Mouse (Mus musculus) forebrain, embryonic 13.5 days (tissue): ENCODE measurements around the gene Chrna5. TPM values are rescaled to one million over a fixed set of nuclear protein-coding genes. Genes with fewer than 3 reads are reported as not detected.
A peak's percentile ranks its signal among the peaks of the same experiment; 100 is the strongest.

Source experiments
- ATAC-seq: fragments of 200-750 bp; cut with Nextera tagmentation; 2 replicates; pipeline ENCODE4 v1.8.0; 2017
- H3K27ac ChIP-seq: fragments of 300-500 bp; sonication (generic); 2 replicates; pipeline ENCODE4 v1.5.1; 2015; ENCODE audit warnings: inconsistent platforms, mild to moderate bottlenecking, moderate library complexity
- H3K27me3 ChIP-seq: fragments of 300-500 bp; sonication (generic); 2 replicates; pipeline ENCODE4 v1.6.1; 2015; ENCODE audit warnings: mild to moderate bottlenecking, inconsistent platforms
- H3K36me3 ChIP-seq: fragments of 300-500 bp; sonication (generic); 2 replicates; pipeline ENCODE4 v1.6.1; 2015; ENCODE audit warnings: mild to moderate bottlenecking, inconsistent platforms; ENCODE audit not compliant: poor library complexity, severe bottlenecking
- H3K4me1 ChIP-seq: fragments of 300-500 bp; sonication (generic); 2 replicates; pipeline ENCODE4 v1.6.1; 2015; ENCODE audit warnings: inconsistent platforms
- H3K4me2 ChIP-seq: fragments of 300-500 bp; sonication (generic); 2 replicates; pipeline ENCODE4 v1.6.1; 2015; ENCODE audit warnings: inconsistent platforms, mild to moderate bottlenecking, moderate library complexity
- H3K4me3 ChIP-seq: fragments of 300-500 bp; sonication (generic); 2 replicates; pipeline ENCODE4 v1.5.1; 2015; ENCODE audit warnings: mild to moderate bottlenecking, inconsistent platforms
- H3K9ac ChIP-seq: fragments of 300-500 bp; sonication (generic); 2 replicates; pipeline ENCODE4 v1.6.1; 2015; ENCODE audit warnings: mild to moderate bottlenecking, inconsistent platforms
- H3K9me3 ChIP-seq: fragments of 300-500 bp; sonication (generic); replicated peaks from 2 replicates; pipeline ENCODE4 v1.6.1; 2016; ENCODE audit warnings: inconsistent platforms
- WGBS: fragments of 180-500 bp; shearing (Covaris S2); methylation state at CpG from one replicate; pipeline ENCODE4 v1.1.7; 2015; 5-methylcytosine and 5-hydroxymethylcytosine counted together
- polyA plus RNA-seq: library from polyadenylated mRNA; unstranded; fragments of >200 nt; fragmentation: Nextera tagmentation; extraction: Ambion mirVana; gene quantifications from 2 replicates; pipeline ENCODE4 v1.2.1, GENCODE M21; 2015

The Chrna5 gene
- polyA plus RNA-seq, 1 experiment from 2014 or later = 0.31 TPM

GRCm38 (mm10) chr9:54981291-54982191, 861 bp downstream of the Chrna5 start:
- Histone ChIP-seq H3K27me3 (peaks cover 51% of the 10 kb centered on the region), H3K9ac (peak overlapping the region; percentile 68), H3K4me2 (peak overlapping the region; percentile 88), H3K36me3 (no peaks in the 10 kb centered on the region), H3K4me1 (peaks cover 12% of the 10 kb centered on the region), H3K9me3 (no peaks in the 10 kb centered on the region), H3K4me3 (peak overlapping the region; percentile 65), H3K27ac (no peak overlapping the region)
- under 1% methylated on average over 70 of the region's 85 CpGs for WGBS
- peak; percentile 87 for ATAC-seq

GRCm38 (mm10) chr9:54982401-54982800, 1.7 kb downstream of the Chrna5 start:
- H3K36me3 ChIP-seq = no peaks in the 10 kb centered on the region
- H3K4me3 ChIP-seq = peak overlapping the region; percentile 65; the same call in 1 of the 2 replicates
- peak overlapping the region; percentile 88 for H3K4me2 ChIP-seq
- no peak overlapping the region for H3K27ac ChIP-seq
- H3K9me3 ChIP-seq = no peaks in the 10 kb centered on the region
- peak overlapping the region; percentile 68; the same call in 1 of the 2 replicates for H3K9ac ChIP-seq
- 9% methylated on average over 7 of the region's 7 CpGs for WGBS
- peaks cover 12% of the 10 kb centered on the region for H3K4me1 ChIP-seq
- no peak for ATAC-seq
- peaks cover 51% of the 10 kb centered on the region for H3K27me3 ChIP-seq

- WGBS = 85% methylated on average over 3 of the region's 3 CpGs
Measured at GRCm38 (mm10) chr9:54990362-54990761, 9.7 kb downstream of the Chrna5 start.

GRCm38 (mm10) chr9:54994381-54994780, 13.7 kb downstream of the Chrna5 start:
- 48% methylated on average over 3 of the region's 3 CpGs for WGBS
- H3K36me3 ChIP-seq = no peaks in the 10 kb centered on the region
- no peaks in the 10 kb centered on the region for H3K4me1 ChIP-seq
- H3K4me2 ChIP-seq = no peak overlapping the region
- H3K27me3 ChIP-seq = no peaks in the 10 kb centered on the region
- no peak overlapping the region for H3K4me3 ChIP-seq
- no peaks in the 10 kb centered on the region for H3K9me3 ChIP-seq
- ATAC-seq = no peak
- H3K27ac ChIP-seq = no peak overlapping the region
- no peak overlapping the region for H3K9ac ChIP-seq

More at GRCm38 (mm10) chr9:54990362-54990761, 9.7 kb downstream of the Chrna5 start:
- H3K27ac ChIP-seq = no peak overlapping the region
- no peak for ATAC-seq
- no peak overlapping the region for H3K9ac ChIP-seq
- H3K4me3 ChIP-seq = no peak overlapping the region
- H3K9me3 ChIP-seq = no peaks in the 10 kb centered on the region
- H3K4me1 ChIP-seq = no peaks in the 10 kb centered on the region
- no peaks in the 10 kb centered on the region for H3K36me3 ChIP-seq
- no peak overlapping the region for H3K4me2 ChIP-seq
- H3K27me3 ChIP-seq = no peaks in the 10 kb centered on the region

- H3K4me2 ChIP-seq = no peak overlapping the region
- no peak overlapping the region for H3K27ac ChIP-seq
- H3K4me1 ChIP-seq = no peaks in the 10 kb centered on the region
- H3K27me3 ChIP-seq = no peaks in the 10 kb centered on the region
- H3K4me3 ChIP-seq = no peak overlapping the region
- no peaks in the 10 kb centered on the region for H3K9me3 ChIP-seq
- no peaks in the 10 kb centered on the region for H3K36me3 ChIP-seq
- ATAC-seq = no peak
- H3K9ac ChIP-seq = no peak overlapping the region
- 90% methylated on average over 3 of the region's 3 CpGs for WGBS
Measured at GRCm38 (mm10) chr9:54995645-54996044, 15.0 kb downstream of the Chrna5 start.

- ATAC-seq = no peak
- Histone ChIP-seq H3K4me1 (no peaks in the 10 kb centered on the region), H3K9ac (no peak overlapping the region), H3K4me2 (no peak overlapping the region), H3K4me3 (no peak overlapping the region), H3K27ac (no peak overlapping the region), H3K36me3 (no peaks in the 10 kb centered on the region), H3K9me3 (no peaks in the 10 kb centered on the region), H3K27me3 (no peaks in the 10 kb centered on the region)
- WGBS = 75% methylated on average over 4 of the region's 4 CpGs
Measured at GRCm38 (mm10) chr9:55003609-55004008, 22.9 kb downstream of the Chrna5 start.

GRCm38 (mm10) chr9:55009692-55010091, 29.0 kb downstream of the Chrna5 start:
- no peak for ATAC-seq
- Histone ChIP-seq H3K9me3 (no peaks in the 10 kb centered on the region), H3K27me3 (no peaks in the 10 kb centered on the region), H3K36me3 (no peaks in the 10 kb centered on the region), H3K9ac (no peak overlapping the region), H3K4me1 (no peaks in the 10 kb centered on the region), H3K4me3 (no peak overlapping the region), H3K27ac (no peak overlapping the region), H3K4me2 (no peak overlapping the region)
- WGBS = 88% methylated on average over 2 of the region's 2 CpGs

- Histone ChIP-seq H3K27ac (no peak overlapping the region), H3K9ac (no peak overlapping the region), H3K27me3 (no peaks in the 10 kb centered on the region), H3K4me3 (no peak overlapping the region), H3K4me1 (no peaks in the 10 kb centered on the region), H3K9me3 (no peaks in the 10 kb centered on the region), H3K36me3 (0 out of 2 replicates have a peak, but pooled peaks cover 3% of the 10 kb centered on the region), H3K4me2 (no peak overlapping the region)
- WGBS = 59% methylated on average over 6 of the region's 6 CpGs
- ATAC-seq = no peak
Measured at GRCm38 (mm10) chr9:55010588-55011350, 30.1 kb downstream of the Chrna5 start.

- H3K9me3 ChIP-seq = no peaks in the 10 kb centered on the region
- 88% methylated on average over 3 of the region's 3 CpGs for WGBS
- no peak overlapping the region for H3K27ac ChIP-seq
- no peaks in the 10 kb centered on the region for H3K27me3 ChIP-seq
- no peak overlapping the region for H3K9ac ChIP-seq
- no peak for ATAC-seq
- no peak overlapping the region for H3K4me3 ChIP-seq
- no peaks in the 10 kb centered on the region for H3K4me1 ChIP-seq
- H3K4me2 ChIP-seq = no peak overlapping the region
- 0 out of 2 replicates have a peak, but pooled peaks cover 3% of the 10 kb centered on the region for H3K36me3 ChIP-seq
Measured at GRCm38 (mm10) chr9:55016926-55017325, 36.2 kb downstream of the Chrna5 start.

- Histone ChIP-seq H3K9ac (no peak overlapping the region), H3K4me2 (no peak overlapping the region), H3K9me3 (no peaks in the 10 kb centered on the region), H3K4me1 (peaks cover 17% of the 10 kb centered on the region), H3K36me3 (no peaks in the 10 kb centered on the region), H3K4me3 (no peak overlapping the region), H3K27ac (no peak overlapping the region), H3K27me3 (peaks cover 42% of the 10 kb centered on the region)
- WGBS = 87% methylated on average over 5 of the region's 5 CpGs
- ATAC-seq = no peak
Measured at GRCm38 (mm10) chr9:55023326-55023725, 42.6 kb downstream of the Chrna5 start.

- Histone ChIP-seq H3K27ac (no peak overlapping the region), H3K36me3 (no peaks in the 10 kb centered on the region), H3K9me3 (no peaks in the 10 kb centered on the region), H3K4me2 (no peak overlapping the region), H3K4me1 (peaks cover 17% of the 10 kb centered on the region), H3K27me3 (peaks cover 45% of the 10 kb centered on the region), H3K4me3 (no peak overlapping the region), H3K9ac (no peak overlapping the region)
- ATAC-seq = peak; percentile 28; the same call in 1 of the 2 replicates
- 39% methylated on average over 13 of the region's 13 CpGs for WGBS
Measured at GRCm38 (mm10) chr9:55023902-55024583, 43.4 kb downstream of the Chrna5 start.
